Mouse (Mus musculus): ENCODE data around the gene Nedd9. TPM values are rescaled to one million over a fixed set of nuclear protein-coding genes. Genes with fewer than 3 reads are reported as not detected.
A peak's percentile ranks its signal among the peaks of the same experiment; 100 is the strongest.

Gene Nedd9
- polyA plus RNA-seq, 1 experiment = 16.9 TPM

- no peak overlapping the region for H3K4me3 ChIP-seq (ENCODE audit: insufficient read depth, low read length)
- no peak for TF ChIP-seq CTCF (IDR thresholded peaks at IDR 0.05; ENCODE audit: low read depth, low read length)
- TF ChIP-seq POLR2A (IDR thresholded peaks at IDR 0.05; ENCODE audit: borderline replicate concordance, low read depth, low read length) = no peak
- peaks cover 22% of the 10 kb centered on the region for H3K4me1 ChIP-seq (ENCODE audit: control insufficient read depth, insufficient read depth, low read length)
- no peak overlapping the region for H3K27ac ChIP-seq (ENCODE audit: insufficient read depth, low read depth, low read length)
These were observed 156.4 kb downstream of the Nedd9 start for GRCm38 (mm10) chr13:41330589-41331345.

GRCm38 (mm10) chr13:41330051-41330450 lies 157.1 kb downstream of the Nedd9 start:
- Histone ChIP-seq H3K4me1 (ENCODE audit: control insufficient read depth, insufficient read depth, low read length) (peaks cover 23% of the 10 kb centered on the region), H3K4me3 (ENCODE audit: insufficient read depth, low read length) (no peak overlapping the region), H3K27ac (ENCODE audit: insufficient read depth, low read depth, low read length) (no peak overlapping the region)
- TF ChIP-seq CTCF (IDR thresholded peaks at IDR 0.05; ENCODE audit: low read depth, low read length) (no peak), POLR2A (IDR thresholded peaks at IDR 0.05; ENCODE audit: borderline replicate concordance, low read depth, low read length) (no peak)

- H3K4me1 ChIP-seq (ENCODE audit: control insufficient read depth, insufficient read depth, low read length) = peaks cover 23% of the 10 kb centered on the region
- TF ChIP-seq CTCF (IDR thresholded peaks at IDR 0.05; ENCODE audit: low read depth, low read length) = no peak
These were observed 158.7 kb downstream of the Nedd9 start for GRCm38 (mm10) chr13:41328481-41328880.

DNA sequence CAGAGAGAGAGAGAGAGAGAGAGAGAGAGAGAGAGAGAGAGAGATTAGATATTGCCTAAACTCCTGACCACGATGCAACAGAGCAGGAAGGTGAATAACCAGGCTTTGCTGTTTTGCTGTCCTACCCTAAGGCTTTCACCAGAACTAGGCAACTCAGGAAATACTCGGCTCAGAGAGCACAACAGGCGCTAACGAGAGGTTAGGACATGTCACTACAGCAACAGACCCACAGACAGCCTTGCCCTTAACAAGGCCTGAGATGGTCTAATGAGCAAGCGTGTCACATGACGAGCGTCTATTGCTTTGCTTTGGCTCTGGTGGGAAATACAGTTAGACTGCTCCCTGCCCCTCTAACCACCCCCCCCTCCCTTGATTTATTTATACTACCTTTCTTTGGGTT lies 159.6 kb downstream of the Nedd9 start:
- Histone ChIP-seq H3K4me3 (ENCODE audit: insufficient read depth, low read length) (no peak overlapping the region), H3K27ac (ENCODE audit: insufficient read depth, low read depth, low read length) (no peak overlapping the region), H3K4me1 (ENCODE audit: control insufficient read depth, insufficient read depth, low read length) (peaks cover 23% of the 10 kb centered on the region)
- TF ChIP-seq CTCF (IDR thresholded peaks at IDR 0.05; ENCODE audit: low read depth, low read length) (no peak), POLR2A (IDR thresholded peaks at IDR 0.05; ENCODE audit: borderline replicate concordance, low read depth, low read length) (no peak)

More at GRCm38 (mm10) chr13:41328481-41328880, 158.7 kb downstream of the Nedd9 start:
- H3K27ac ChIP-seq (ENCODE audit: insufficient read depth, low read depth, low read length) = no peak overlapping the region
- no peak overlapping the region for H3K4me3 ChIP-seq (ENCODE audit: insufficient read depth, low read length)

DNA sequence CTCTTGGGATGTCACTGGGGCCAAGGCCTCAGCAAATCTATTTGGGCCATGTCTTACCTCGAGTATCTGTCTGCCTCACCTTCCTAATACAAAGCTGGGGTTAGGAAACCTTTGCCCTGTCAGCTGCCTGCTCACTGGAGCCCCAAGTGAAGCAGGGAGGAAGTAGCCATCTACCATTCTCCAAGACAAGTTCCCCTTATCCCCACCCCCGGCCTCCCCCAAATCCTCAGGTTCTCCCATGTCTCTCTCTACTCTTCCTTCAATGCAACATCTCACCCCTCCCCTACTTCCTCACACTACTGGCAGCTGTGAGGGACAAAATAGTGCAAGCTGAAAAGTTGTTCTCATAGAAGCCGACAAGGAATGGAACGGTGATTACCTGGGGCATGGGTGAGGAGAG lies 161.0 kb downstream of the Nedd9 start:
- H3K4me3 ChIP-seq (ENCODE audit: insufficient read depth, low read length) = no peak overlapping the region
- no peak overlapping the region for H3K27ac ChIP-seq (ENCODE audit: insufficient read depth, low read depth, low read length)
- peaks cover 16% of the 10 kb centered on the region for H3K4me1 ChIP-seq (ENCODE audit: control insufficient read depth, insufficient read depth, low read length)
- TF ChIP-seq CTCF (IDR thresholded peaks at IDR 0.05; ENCODE audit: low read depth, low read length) (no peak), POLR2A (IDR thresholded peaks at IDR 0.05; ENCODE audit: borderline replicate concordance, low read depth, low read length) (no peak)

DNA sequence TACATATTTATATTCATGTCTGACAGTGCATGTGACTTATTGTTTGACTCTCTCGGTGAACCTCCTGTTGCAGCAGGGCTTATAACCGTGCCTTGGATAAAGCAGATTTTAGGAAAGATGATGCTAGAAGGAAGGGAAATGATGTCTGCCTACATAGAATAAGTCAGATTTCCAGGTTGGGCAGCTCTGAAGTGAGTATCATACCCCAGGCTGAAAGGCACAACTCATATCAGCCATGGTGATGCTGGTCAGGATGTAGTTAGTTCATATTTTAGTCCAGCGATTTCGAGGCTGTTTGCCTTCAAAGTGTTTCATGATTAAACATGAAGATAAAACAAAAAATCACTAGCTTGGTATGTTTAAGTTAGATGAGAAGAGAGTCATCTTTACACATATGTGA lies 161.8 kb downstream of the Nedd9 start:
- no peak overlapping the region for H3K4me3 ChIP-seq (ENCODE audit: insufficient read depth, low read length)
- no peak overlapping the region for H3K27ac ChIP-seq (ENCODE audit: insufficient read depth, low read depth, low read length)
- H3K4me1 ChIP-seq (ENCODE audit: control insufficient read depth, insufficient read depth, low read length) = peaks cover 10% of the 10 kb centered on the region
- TF ChIP-seq POLR2A (IDR thresholded peaks at IDR 0.05; ENCODE audit: borderline replicate concordance, low read depth, low read length) = no peak
- TF ChIP-seq CTCF (IDR thresholded peaks at IDR 0.05; ENCODE audit: low read depth, low read length) = no peak

- TF ChIP-seq CTCF (IDR thresholded peaks at IDR 0.05; ENCODE audit: low read depth, low read length) (no peak), POLR2A (IDR thresholded peaks at IDR 0.05; ENCODE audit: borderline replicate concordance, low read depth, low read length) (no peak)
- H3K27ac ChIP-seq (ENCODE audit: insufficient read depth, low read depth, low read length) = no peak overlapping the region
- H3K4me3 ChIP-seq (ENCODE audit: insufficient read depth, low read length) = no peak overlapping the region
- peaks cover 10% of the 10 kb centered on the region for H3K4me1 ChIP-seq (ENCODE audit: control insufficient read depth, insufficient read depth, low read length)
These were observed 162.5 kb downstream of the Nedd9 start for GRCm38 (mm10) chr13:41324631-41325030.

DNA sequence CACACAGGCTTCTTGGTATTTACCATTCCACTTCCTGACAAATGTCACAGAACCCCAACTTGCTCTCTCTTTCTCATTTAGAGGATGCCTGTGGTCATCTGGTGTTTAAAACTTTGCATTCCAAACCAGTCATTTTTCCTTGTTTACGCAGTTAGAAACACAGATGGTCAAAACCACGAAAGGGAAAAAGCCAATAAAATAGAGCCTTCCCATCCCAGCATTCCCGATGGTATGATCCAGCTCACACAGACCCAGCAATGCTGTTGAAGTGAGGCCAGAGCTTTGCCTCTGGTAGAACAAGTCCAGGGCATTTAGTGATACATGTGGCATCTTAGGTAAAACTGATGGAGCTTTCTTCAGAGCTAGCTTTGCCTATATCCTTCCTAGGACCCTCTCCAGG lies 165.7 kb downstream of the Nedd9 start:
- no peak for TF ChIP-seq CTCF (IDR thresholded peaks at IDR 0.05; ENCODE audit: low read depth, low read length)
- no peak for TF ChIP-seq POLR2A (IDR thresholded peaks at IDR 0.05; ENCODE audit: borderline replicate concordance, low read depth, low read length)
- Histone ChIP-seq H3K4me3 (ENCODE audit: insufficient read depth, low read length) (no peak overlapping the region), H3K4me1 (ENCODE audit: control insufficient read depth, insufficient read depth, low read length) (peaks cover 7% of the 10 kb centered on the region), H3K27ac (ENCODE audit: insufficient read depth, low read depth, low read length) (no peak overlapping the region)

DNA sequence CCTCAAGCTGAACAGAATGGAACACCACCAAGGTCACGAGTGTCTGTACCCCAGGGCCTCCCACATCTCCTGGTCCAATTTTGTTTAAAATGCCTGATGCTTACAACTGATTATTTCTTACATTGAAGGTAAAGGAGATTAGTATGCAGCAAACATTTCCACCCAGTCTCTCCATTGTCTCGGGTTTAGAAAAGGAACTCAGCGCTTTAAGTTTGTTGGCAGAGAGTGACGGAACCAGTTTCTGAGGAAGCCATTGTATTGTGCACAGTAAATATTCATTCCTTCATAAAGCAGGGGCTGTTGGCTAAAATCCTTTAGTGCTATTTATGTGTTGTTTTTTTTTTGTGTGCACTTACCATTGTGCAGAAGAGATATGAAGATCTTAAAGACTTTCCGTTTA lies 166.4 kb downstream of the Nedd9 start:
- Histone ChIP-seq H3K4me1 (ENCODE audit: control insufficient read depth, insufficient read depth, low read length) (peaks cover 2% of the 10 kb centered on the region; the same call in 1 of the 2 replicates), H3K4me3 (ENCODE audit: insufficient read depth, low read length) (no peak overlapping the region), H3K27ac (ENCODE audit: insufficient read depth, low read depth, low read length) (no peak overlapping the region)
- TF ChIP-seq CTCF (IDR thresholded peaks at IDR 0.05; ENCODE audit: low read depth, low read length) (no peak), POLR2A (IDR thresholded peaks at IDR 0.05; ENCODE audit: borderline replicate concordance, low read depth, low read length) (no peak)

- Histone ChIP-seq H3K27ac (ENCODE audit: insufficient read depth, low read depth, low read length) (no peak overlapping the region), H3K4me3 (ENCODE audit: insufficient read depth, low read length) (no peak overlapping the region), H3K4me1 (ENCODE audit: control insufficient read depth, insufficient read depth, low read length) (no peaks in the 10 kb centered on the region)
- TF ChIP-seq POLR2A (IDR thresholded peaks at IDR 0.05; ENCODE audit: borderline replicate concordance, low read depth, low read length) = no peak
- TF ChIP-seq CTCF (IDR thresholded peaks at IDR 0.05; ENCODE audit: low read depth, low read length) = peak; percentile 99
These were observed 184.4 kb downstream of the Nedd9 start for GRCm38 (mm10) chr13:41302716-41303115.

Measured in bone marrow macrophage, adult 2 months (primary cell).